Mouse (Mus musculus): ENCODE data around the gene Adam25. TPM values are rescaled to one million over a fixed set of nuclear protein-coding genes. Genes with fewer than 3 reads are reported as not detected.
"Not testable (repeated sequence)": the region's sequence is repeated elsewhere in the genome, so short reads cannot be mapped to it uniquely, and the experiment has no call there.

The Adam25 gene
- not detected in 2 replicates for polyA plus RNA-seq (2012; rRNA removed)

- not testable (repeated sequence) for H3K27ac ChIP-seq (ENCODE audit: insufficient read depth, low read length); H3K4me1 ChIP-seq (ENCODE audit: control insufficient read depth, insufficient read depth, insufficient read length); H3K4me3 ChIP-seq (ENCODE audit: extremely low read depth, insufficient read depth, insufficient read length); H3K27me3 ChIP-seq (ENCODE audit: control insufficient read depth, insufficient read depth, low read length); H3K36me3 ChIP-seq (ENCODE audit: control insufficient read depth, insufficient read depth, low read length); DNase-seq (ENCODE audit: low read depth in 1 of 2, low spot score in 2 of 2)
- 54% methylated on average over 1 of the region's 1 CpGs for WGBS
Observed at GRCm38 (mm10) chr8:40751908-40752307, at the start of gene Adam25. Gene Adam25, plus strand, starts transcription at chr8:40752208.

GRCm38 (mm10) chr8:40715406-40715805, 36.6 kb upstream of the Adam25 start:
- not testable (repeated sequence) for H3K27ac ChIP-seq (ENCODE audit: insufficient read depth, low read length); H3K27me3 ChIP-seq (ENCODE audit: control insufficient read depth, insufficient read depth, low read length); H3K4me1 ChIP-seq (ENCODE audit: control insufficient read depth, insufficient read depth, insufficient read length); H3K36me3 ChIP-seq (ENCODE audit: control insufficient read depth, insufficient read depth, low read length); DNase-seq (ENCODE audit: low read depth in 1 of 2, low spot score in 2 of 2); H3K4me3 ChIP-seq (ENCODE audit: extremely low read depth, insufficient read depth, insufficient read length)
- 90% methylated on average over 4 of the region's 4 CpGs for WGBS

GRCm38 (mm10) chr8:40715986-40716385, 36.0 kb upstream of the Adam25 start:
- Histone ChIP-seq H3K27ac (ENCODE audit: insufficient read depth, low read length) (no peak overlapping the region), H3K4me3 (ENCODE audit: extremely low read depth, insufficient read depth, insufficient read length) (no peak overlapping the region), H3K27me3 (ENCODE audit: control insufficient read depth, insufficient read depth, low read length) (no peaks in the 10 kb centered on the region), H3K4me1 (ENCODE audit: control insufficient read depth, insufficient read depth, insufficient read length) (no peaks in the 10 kb centered on the region), H3K36me3 (ENCODE audit: control insufficient read depth, insufficient read depth, low read length) (no peaks in the 10 kb centered on the region)
- TF ChIP-seq POLR2A (IDR thresholded peaks at IDR 0.05; ENCODE audit: low read depth, low read length) (no peak), CTCF (IDR thresholded peaks at IDR 0.05; ENCODE audit: extremely low read depth, insufficient read depth, insufficient read length, insufficient replicate concordance) (no peak)
- WGBS: 77% methylated on average over 7 of the region's 7 CpGs
- DNase-seq (ENCODE audit: low read depth in 1 of 2, low spot score in 2 of 2): no peak

GRCm38 (mm10) chr8:40783320-40783719, 31.3 kb downstream of the Adam25 start:
- DNase-seq (ENCODE audit: low read depth in 1 of 2, low spot score in 2 of 2): no peak
- H3K4me1 ChIP-seq (ENCODE audit: control insufficient read depth, insufficient read depth, insufficient read length): no peaks in the 10 kb centered on the region
- no peaks in the 10 kb centered on the region for H3K36me3 ChIP-seq (ENCODE audit: control insufficient read depth, insufficient read depth, low read length)
- H3K4me3 ChIP-seq (ENCODE audit: extremely low read depth, insufficient read depth, insufficient read length): no peak overlapping the region
- no peak overlapping the region for H3K27ac ChIP-seq (ENCODE audit: insufficient read depth, low read length)
- H3K27me3 ChIP-seq (ENCODE audit: control insufficient read depth, insufficient read depth, low read length): no peaks in the 10 kb centered on the region
- no peak for TF ChIP-seq CTCF (IDR thresholded peaks at IDR 0.05; ENCODE audit: extremely low read depth, insufficient read depth, insufficient read length, insufficient replicate concordance)
- no peak for TF ChIP-seq POLR2A (IDR thresholded peaks at IDR 0.05; ENCODE audit: low read depth, low read length)

GRCm38 (mm10) chr8:40792973-40793372, 41.0 kb downstream of the Adam25 start, which contains the start of gene Adam20:
Gene Adam20, plus strand, starts transcription at chr8:40793273.
- H3K4me1 ChIP-seq (ENCODE audit: control insufficient read depth, insufficient read depth, insufficient read length); H3K4me3 ChIP-seq (ENCODE audit: extremely low read depth, insufficient read depth, insufficient read length); H3K27me3 ChIP-seq (ENCODE audit: control insufficient read depth, insufficient read depth, low read length); H3K36me3 ChIP-seq (ENCODE audit: control insufficient read depth, insufficient read depth, low read length); H3K27ac ChIP-seq (ENCODE audit: insufficient read depth, low read length); DNase-seq (ENCODE audit: low read depth in 1 of 2, low spot score in 2 of 2): not testable (repeated sequence)
- 56% methylated on average over 1 of the region's 1 CpGs for WGBS

- no peak for TF ChIP-seq POLR2A (IDR thresholded peaks at IDR 0.05; ENCODE audit: low read depth, low read length)
- TF ChIP-seq CTCF (IDR thresholded peaks at IDR 0.05; ENCODE audit: extremely low read depth, insufficient read depth, insufficient read length, insufficient replicate concordance): no peak
- no peak for DNase-seq (ENCODE audit: low read depth in 1 of 2, low spot score in 2 of 2)
- Histone ChIP-seq H3K4me1 (ENCODE audit: control insufficient read depth, insufficient read depth, insufficient read length) (no peaks in the 10 kb centered on the region), H3K36me3 (ENCODE audit: control insufficient read depth, insufficient read depth, low read length) (no peaks in the 10 kb centered on the region), H3K27me3 (ENCODE audit: control insufficient read depth, insufficient read depth, low read length) (no peaks in the 10 kb centered on the region), H3K27ac (ENCODE audit: insufficient read depth, low read length) (no peak overlapping the region), H3K4me3 (ENCODE audit: extremely low read depth, insufficient read depth, insufficient read length) (no peak overlapping the region)
- WGBS: 80% methylated on average over 2 of the region's 2 CpGs
Observed at GRCm38 (mm10) chr8:40803379-40804079, 51.5 kb downstream of the Adam25 start.

Other genes with a start within 250 kb of the Adam25 start
- not detected in 2 replicates for gene Adam24, start 77.1 kb upstream of the Adam25 start, polyA plus RNA-seq (2012; rRNA removed)
- gene Adam20, start 41.1 kb downstream of the Adam25 start, polyA plus RNA-seq (2012; rRNA removed): not detected in 2 replicates
- not detected in 2 replicates for gene Adam39, start 70.8 kb downstream of the Adam25 start, polyA plus RNA-seq (2012; rRNA removed)